Mouse (Mus musculus) gonadal fat pad, adult 2 months (tissue): ENCODE measurements around the gene Hyou1. TPM values are rescaled to one million over a fixed set of nuclear protein-coding genes. Genes with fewer than 3 reads are reported as not detected.
"Not testable (repeated sequence)": the region's sequence is repeated elsewhere in the genome, so short reads cannot be mapped to it uniquely, and the experiment has no call there.

Experiments
- DNase-seq: peaks from one replicate; pipeline ENCODE4 v3.0.0-alpha.2; 2012; ENCODE audit warnings: low read depth
- polyA plus RNA-seq: library from polyadenylated mRNA; depleted of rRNA; stranded (reverse); fragments of >200 nt; gene quantifications from 2 replicates; pipeline ENCODE4 v1.2.3, GENCODE M21; 2012; rRNA removed

Gene Hyou1
- polyA plus RNA-seq = 124 and 158 TPM in 2 replicates

DNA sequence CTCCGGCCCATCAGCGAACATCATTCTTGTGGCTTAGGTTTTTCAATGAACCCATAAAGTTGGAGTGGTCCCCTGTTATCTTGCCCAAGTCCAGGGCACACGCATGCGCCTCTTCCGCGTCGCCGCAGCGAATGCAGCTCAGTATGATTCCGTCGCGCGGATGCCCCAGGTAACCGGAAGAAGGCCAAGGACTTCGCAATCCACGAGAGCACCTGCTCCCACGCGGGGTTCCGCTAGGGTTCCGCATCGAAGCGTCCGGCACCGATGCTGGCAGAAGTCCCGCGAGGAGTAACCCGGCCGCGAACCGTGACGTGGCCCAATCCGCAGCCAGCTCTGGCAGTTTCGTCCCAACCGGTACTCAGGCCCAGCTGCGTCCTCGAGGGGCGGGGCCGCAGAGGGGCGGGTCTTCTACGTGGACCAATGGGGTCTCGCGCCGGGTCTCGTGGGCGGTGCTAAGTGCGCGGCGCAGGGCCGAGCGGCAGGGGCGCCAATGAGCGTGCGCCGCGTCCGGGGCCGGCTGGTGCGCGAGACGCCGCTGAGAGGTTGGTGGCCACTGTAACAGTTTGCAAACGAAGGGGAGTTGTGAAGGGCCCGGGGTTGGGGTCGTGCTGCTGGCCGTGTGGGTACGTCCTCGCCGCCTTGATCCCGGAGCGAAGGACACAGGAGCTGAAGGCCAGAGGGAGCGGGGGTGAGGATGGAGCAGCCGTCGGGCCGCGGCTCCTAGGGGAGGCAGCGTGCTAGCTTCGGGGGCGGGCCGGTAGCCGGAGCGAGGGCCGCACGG, at the start of gene Hyou1:
Gene Hyou1, plus strand, starts transcription at position 437 of the 781 bp plus-strand sequence.
- DNase-seq = no peak

DNA sequence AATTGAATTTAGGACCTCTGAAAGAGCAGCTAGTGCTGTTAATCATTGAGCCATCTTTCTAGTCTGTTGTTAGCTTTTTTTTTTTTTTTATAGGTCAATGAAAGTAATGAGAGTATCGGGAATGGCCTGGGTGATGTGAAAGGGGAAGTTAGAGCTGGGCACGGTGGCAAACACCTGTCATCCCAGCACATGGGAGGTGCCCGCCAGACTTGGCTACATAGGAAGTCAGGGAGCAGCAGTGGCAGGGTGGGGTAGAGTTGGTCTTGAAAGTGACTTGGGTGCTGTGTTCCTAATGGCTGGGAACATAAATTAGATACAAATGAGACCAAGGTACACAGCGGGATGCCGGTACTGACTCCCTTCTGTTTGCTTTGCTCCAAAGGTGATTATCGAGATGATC, 48.6 kb upstream of the Hyou1 start:
- no peak for DNase-seq

DNA sequence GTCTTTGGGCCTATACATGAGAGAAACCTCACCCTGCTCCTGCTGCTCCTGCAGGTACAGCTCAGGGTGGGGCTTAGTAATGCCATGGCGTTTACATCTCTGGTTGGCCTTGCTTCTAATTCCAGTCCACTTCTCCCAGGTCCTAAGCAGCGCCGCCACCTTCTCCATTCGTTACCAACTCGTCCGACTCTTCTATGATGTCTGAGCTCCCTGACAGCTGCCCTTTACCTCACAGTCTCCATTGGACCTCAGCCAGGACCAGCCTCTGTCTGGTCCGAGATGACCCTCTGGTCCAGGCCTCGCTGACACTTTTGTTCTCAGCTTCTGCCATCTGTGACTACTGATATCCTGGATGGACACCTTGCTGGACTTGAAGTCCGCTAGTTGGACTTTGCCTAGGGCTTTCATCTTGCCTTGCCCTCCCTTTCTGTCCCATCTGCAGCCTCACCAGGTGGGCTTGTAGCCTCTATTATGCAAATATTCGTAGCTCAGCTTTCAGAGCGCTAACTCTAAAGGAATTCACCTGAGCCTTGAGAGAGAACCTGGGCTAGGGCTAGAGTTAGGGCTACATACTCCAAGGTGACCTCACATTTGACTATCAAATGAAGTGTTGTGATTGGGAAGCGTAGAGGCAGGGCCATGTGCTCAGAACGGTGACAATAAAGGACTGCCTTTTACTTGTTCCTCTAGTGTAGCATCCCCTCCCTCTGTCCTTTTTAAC, 46.2 kb upstream of the Hyou1 start:
- no peak for DNase-seq

DNA sequence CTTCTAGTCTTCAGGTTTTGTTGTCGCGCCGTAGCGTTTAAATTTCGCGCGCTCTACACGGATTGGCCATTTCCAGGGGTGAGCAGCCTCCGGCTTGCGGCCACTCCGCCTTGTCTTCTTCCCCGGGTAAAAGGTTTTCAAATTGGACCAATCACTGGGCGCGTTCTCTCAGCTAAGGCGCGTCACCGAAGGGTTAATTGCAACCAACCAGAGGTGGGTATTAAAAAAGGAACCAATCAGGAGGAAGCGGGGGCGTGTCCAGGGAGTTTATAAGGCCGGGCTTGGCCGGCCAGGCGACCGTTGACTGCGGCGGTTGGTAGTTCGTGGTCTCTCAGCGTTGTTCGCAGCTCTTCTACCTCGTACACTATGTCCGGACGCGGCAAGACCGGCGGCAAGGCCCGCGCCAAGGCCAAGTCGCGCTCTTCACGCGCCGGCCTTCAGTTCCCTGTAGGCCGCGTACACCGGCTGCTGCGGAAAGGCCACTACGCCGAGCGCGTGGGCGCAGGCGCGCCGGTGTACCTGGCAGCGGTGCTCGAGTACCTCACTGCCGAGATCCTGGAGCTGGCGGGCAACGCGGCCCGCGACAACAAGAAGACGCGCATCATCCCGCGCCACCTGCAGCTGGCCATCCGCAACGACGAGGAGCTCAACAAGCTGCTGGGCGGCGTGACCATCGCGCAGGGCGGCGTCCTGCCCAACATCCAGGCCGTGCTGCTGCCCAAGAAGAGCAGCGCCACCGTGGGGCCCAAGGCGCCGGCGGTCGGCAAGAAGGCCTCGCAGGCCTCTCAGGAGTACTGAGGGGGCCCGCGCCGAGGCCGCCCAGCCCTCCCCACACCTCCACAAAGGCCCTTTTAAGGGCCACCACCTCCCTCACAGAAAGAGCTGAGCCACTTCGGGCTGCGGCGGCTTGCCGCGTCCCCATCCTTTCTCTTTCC, 44.6 kb upstream of the Hyou1 start, which contains the start of gene H2afx:
Gene H2afx, plus strand, starts transcription at position 299 of the 935 bp plus-strand sequence.
- peak; percentile 96 for DNase-seq

DNA sequence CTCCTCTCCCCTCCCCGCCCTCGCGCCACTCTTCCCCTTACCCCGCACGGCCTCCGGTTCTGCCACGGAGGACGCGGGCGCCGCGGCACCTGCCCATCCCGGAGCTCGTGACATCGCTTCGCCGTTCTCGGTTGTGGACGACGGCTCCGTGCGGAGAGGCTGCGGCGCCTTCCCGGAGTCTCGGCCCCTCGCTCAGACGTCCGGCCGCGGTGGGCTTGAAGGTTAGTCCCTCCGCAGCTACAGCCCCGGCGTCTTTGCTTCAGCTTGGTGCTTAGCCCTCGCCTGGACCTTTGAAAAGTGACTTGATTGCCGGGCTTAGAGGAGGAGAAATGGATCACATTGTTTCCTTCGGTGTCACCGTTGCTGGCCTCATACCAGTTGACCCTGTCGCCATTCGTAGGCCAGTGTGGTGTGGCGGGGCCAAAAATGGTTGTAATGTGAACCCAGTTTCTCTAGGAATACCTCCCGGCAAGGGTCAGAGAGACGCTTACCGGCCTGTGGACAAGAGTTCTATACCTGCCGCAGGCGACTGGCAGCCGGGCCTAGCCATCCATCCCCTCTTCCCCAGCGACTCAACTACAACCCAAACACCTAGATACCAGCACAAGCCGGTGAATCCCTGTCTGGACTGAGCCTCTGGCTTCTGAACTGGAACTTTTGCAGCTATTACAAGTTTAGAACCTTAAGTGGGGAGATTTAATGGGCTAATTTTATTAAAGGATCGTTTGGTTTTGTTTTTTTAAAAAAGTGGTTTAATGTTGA, 43.8 kb upstream of the Hyou1 start:
- DNase-seq = no peak

DNA sequence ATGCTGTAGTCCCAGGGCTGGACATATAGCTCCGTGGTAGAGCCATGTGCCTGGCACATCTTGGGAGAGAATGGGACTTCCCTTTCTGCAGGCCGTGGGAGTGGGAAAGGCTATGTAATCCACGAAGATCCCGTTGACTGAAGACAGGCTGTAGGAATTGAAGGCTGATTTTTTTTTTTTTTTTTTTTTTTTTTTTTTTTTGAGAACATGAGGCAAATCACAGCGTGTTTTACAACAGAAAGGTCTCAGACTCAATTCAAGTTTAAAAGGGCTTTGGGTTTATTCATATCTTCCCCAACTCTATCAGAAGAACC, 43.2 kb upstream of the Hyou1 start:
- no peak for DNase-seq

DNA sequence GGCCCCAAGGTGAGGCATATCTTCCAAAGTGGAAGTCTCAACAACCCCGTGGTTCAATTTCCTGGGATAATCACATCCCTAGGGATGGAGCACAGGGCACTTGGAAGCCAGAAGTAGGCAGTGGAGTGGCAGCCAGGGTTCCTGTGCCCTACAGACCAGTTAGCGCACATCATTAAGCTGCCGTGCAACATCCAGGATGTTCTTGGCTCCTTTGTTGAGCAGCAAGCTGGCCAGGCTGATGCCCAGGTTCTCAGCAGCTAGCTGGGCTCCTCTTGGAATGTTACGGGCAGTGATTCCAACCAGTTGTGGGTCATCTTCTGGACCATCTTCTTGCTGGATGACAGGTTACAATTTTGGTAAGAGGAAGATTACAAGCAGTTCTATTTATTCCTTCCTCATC, 42.8 kb upstream of the Hyou1 start:
- not testable (repeated sequence) for DNase-seq

DNA sequence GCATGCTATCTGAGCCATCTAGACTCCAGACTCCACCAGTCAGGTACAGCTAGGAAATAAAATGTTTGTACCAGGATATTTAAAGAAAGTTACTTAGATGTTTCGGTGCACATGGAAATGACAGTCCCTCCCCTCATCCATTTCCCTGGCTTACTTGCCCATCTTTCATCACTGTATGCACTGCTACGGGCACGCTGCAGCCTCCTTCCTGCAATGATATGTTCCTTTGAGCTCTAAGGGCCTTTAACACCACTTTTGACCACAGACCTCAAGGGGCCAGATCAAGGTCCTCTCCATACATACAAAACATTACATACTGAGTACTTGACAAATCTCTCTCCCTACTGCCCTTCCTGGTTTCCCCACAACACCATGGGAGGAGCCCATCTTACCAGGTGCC, 42.3 kb upstream of the Hyou1 start:
- no peak for DNase-seq

DNA sequence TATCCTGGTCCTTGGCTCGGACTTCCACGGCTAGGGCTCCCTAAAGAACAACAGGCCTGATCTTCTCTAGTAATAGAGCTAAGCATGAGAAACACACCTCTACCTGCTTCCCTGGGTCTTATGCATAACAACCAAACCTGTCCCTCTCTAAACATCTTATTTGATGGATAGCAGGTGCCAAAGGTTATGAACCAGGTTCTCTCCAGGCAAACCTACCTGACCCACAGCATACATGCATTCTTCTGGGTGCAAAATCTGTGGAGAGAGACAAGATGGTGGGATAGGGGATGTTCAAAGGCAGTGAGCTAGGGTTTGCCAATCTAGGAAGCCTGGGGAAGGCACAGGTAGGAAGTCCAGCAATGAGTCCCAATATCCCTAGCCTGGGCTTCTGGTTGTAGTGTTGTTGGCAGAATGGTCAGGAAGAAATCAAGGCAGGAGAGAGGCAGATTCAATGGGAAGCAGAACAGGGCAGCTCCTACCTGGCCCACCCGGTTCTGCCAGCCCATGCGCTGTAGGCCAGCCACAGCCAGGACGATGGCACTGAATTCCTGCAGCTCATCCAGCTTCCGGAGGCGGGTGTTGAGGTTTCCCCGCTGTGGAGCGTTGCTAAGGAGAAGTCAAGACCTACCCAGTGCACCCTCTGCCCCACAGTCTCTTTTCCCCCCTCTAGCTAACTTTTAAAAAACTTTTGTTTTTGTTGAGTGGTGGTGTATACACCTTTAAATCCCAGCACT, 41.7 kb upstream of the Hyou1 start:
- DNase-seq = no peak

DNA sequence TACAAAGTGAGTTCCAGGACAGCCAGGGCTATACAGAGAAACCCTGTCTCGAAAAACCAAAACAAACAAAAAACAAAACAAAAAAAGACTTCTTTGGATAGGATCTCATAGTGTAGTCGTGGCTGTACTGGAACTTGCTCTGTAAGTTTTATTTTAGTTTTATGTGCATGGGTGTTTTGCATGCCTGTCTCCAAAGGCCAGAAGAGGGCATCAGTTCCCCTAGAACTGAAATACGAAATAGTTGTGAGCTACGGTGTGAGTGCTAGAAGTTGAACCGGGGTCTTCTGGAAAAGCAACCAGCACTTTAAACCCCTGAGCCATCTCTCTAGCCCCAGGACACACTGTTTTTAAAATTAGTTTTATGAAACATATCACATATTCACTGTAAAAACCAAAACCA, 40.7 kb upstream of the Hyou1 start:
- DNase-seq = no peak

DNA sequence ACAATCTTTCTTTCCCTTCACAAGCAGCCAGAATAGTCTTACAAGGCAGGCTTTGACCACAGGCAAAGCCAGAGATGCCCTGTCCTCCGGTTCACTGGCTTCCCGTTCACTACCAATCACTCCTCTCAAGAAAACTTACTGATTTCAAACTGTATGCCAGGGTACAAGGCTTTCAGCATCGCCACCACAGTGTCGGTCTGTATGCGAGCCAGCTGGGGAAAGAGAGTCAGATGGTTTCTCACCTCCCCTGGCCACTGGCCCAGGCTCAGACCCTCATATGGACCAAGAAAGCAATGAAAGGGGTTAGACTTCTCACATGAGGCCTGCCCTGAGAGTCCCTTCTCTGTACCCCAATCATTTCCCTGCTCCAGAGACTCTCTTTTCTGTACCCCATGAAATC, 37.8 kb upstream of the Hyou1 start:
- no peak for DNase-seq

DNA sequence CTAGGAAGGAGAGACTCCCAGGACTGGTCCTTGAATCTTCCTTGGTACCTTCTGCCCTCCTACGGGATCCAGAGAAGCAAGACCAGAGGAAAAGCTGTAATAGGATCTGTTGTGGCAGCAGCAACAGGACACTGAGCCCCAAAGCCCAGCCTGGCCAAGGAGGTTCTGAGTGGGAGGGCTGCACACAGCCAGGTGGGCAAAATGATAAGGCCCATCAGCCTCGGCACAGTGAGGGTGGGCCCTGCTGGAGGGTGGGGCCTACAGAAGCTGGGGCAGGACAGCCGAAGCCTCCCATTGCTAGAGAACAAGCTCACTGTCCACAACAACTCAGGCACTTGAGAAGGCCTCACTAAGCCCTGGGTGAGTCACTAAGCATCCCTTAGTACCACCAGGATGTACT, 37.1 kb upstream of the Hyou1 start:
- no peak for DNase-seq

DNA sequence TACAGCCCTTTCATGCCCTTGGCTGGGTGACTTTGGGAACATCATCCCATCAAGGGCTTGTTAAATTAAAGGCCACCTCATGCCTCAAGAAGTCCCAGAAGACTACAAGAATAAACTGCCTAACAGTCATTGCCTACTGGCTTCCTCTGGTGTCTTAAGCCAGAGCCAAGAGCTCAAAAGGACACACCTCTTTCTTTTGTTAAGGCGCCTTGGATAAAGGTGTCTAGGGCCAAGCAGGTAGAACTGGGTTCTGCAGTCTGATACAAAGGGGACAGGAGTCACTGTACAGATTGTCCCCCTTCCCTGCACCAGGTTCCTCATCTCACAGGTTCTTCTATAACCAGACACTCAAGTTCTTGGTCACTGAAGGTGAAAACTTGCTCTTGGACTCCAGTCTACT, 36.7 kb upstream of the Hyou1 start:
- no peak for DNase-seq

DNA sequence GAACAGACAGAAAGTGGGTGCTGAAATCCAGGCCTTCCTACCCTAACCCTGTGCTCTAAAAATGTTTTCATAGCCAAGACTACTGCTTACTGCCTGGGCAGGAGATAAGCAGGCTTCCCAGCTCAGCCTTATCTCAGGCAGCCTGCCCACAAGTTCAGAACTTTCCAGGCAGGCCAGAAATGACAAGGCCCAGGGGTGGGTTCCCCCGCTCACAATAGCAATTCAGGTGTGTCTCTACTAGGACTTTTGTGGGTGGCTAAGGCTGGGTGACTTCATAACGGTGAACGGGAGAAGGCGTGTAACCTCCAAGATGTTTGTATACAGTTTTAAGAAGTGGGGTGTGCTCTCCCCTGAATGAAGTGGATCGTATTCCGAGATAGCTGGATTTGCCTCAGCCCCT, 36.0 kb upstream of the Hyou1 start:
- DNase-seq = no peak

DNA sequence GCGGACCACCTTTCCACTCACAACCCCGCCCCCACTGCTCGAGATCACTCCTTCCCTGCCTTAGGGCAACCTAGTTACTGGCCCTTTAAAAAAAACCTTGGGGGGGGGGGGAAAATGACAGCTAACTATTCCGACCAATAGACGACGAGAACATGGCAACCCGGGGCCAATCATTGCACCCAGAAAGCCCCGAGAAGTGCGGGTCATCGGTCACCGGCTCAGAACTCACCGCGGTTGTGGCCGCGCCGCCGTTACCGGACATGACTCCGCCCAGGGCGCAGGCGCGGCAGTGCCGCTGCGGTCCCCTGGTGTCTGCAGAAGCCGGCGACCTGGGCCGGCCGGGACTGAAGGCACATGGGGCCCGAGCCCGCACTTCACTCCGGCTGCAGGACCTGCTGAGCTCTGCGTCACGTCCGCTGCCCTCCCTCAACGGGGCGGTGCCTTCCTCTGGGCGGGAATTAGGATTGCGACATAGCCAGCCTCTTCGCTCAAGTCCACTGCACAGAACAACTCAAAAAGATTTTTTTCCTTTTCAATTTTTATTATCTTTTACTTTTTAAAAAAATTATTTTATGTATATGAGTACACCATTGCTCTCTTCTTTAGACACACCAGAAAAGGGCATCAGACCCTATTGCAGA, 35.4 kb upstream of the Hyou1 start, which contains the start of gene Hmbs:
Gene Hmbs, minus strand, starts transcription at position 448 of the 641 bp plus-strand sequence.
- peak; percentile 62 for DNase-seq

DNA sequence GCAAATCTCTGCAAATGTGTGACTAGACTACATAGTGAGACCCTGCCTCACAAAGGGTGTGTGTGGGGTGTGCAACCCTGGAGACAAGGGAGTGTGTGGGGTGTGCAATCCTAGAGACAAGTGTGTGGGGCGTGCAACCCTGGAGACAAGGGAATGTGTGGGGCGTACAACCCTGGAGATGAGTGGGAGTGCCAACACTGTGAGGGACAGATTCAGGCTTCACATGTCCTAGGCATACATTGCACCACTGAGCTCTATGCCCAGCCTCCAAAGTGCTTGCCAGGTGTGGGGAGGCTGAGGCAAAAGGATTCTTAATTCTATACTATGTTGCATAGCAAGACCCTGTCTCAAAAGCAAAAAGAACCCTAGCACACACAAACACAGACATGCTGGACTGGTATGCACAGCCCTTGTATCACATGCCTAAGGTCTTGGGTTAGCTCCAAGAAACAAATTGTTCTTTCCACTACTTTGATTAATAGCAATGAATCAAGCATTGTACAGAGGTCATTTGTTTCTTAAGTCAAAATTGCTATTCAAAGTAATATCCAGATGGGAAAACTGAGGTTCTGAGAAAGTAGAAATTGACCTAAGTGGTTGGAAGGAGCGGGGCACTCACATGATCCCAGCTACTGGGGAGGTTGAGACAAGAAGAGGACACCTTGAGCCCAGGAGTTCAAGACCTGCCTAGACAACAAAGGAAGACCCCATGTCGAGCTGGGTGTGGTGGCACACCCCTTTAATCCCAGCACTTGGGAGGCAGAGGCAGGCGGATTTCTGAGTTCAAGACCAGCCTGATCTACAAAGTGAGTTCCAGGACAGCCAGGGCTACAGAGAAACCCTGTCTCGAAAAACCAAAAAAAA, 33.5 kb upstream of the Hyou1 start:
- DNase-seq = no peak

DNA sequence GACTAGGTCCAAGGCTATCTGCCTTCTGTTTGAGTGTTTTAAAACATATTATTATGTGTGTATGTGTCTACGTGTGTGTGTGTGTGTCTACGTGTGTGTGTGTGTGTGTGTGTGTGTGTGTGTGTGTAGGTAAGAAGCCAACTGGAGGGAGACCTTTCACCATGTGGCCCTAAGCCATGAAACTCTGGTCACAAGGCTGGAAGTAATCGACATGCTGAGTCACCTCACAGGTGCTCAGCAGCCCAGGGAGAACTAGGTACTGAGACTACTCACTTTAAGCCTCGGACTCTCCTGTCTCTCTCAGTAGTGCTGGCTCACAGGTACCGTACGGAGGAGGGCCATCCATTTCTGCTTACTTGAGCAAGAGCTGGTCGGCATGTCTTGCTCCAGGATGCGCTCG, 32.1 kb upstream of the Hyou1 start:
- DNase-seq = no peak

DNA sequence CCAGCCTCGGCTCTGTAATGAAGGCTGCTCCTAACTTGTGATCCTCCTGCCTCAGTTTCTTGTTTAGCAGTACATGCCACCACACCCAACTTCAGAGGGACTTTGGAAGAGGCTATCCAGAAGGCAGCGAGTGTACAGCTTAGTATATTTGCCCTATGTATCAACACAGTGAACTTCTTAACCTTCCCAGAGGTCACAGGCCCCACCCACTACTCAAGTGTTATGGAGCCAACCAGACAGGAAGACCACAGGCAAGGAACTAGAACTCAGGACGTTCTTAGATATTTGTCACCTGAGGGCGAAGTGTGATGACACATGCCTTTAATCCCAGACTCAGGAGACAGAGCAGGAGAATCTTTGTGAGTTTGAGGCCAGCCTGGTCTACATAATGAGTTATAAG, 31.7 kb upstream of the Hyou1 start:
- no peak for DNase-seq

DNA sequence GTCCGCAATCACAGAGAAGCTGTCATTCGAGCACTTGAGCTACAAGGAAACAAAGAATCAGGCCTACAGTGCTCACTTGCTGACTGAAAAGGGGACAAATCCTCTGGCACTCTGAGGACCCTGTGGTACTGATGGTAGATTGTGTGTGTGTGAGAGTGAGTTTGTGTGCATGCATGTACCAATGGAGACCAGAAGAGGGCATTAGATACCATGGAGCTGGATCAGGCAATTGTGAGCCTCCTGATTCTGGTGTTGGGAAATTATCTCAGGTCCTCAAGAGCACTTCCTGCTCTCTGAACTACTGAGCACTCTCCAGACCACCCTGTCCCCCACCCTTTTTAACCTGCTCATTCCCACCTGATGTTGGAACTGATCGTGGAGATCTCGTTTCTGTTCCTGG, 30.7 kb upstream of the Hyou1 start:
- no peak for DNase-seq
